Mouse (Mus musculus): Measurements from ENCODE around the gene Cenpi.

DNA sequence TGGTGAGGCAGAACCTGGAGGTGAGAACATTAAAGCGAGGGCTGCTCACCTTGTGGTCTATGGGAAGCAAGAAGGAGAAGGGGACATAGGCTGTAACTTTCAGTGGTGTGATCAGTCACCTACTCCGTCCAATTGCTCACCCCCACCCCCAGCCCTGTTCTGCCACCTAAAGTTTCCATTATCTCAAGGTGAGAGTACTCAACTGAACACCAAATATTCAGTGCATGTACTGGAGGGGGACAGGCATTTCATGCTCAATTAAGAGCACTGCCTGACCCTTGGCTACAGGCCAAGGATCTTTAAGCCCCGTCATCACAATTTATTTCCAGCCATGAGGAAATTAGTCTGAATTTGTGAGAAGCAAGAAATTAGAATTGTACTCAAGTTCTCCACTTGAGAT is 58.7 kb downstream of the Cenpi start:
- TF ChIP-seq CTCF (IDR thresholded peaks at IDR 0.05; ENCODE audit: insufficient read depth, low read length) (no peak), POLR2A (IDR thresholded peaks at IDR 0.05; ENCODE audit: borderline replicate concordance, extremely low read depth, low read depth, low read length) (no peak)
